Mouse (Mus musculus) myocyte (in vitro differentiated cells): ENCODE measurements around the gene Defb29.

Source experiments
- CEBPB ChIP-seq: IDR thresholded peaks from 2 replicates; pipeline ENCODE4 v1.6.1; 2011; ENCODE audit warnings: mild to moderate bottlenecking, moderate library complexity; ENCODE audit not compliant: poor library complexity, insufficient read depth, severe bottlenecking
- E2F4 ChIP-seq: IDR thresholded peaks from one replicate; pipeline ENCODE4 v1.6.1; 2011; ENCODE audit warnings: mild to moderate bottlenecking, control low read depth, moderate library complexity; ENCODE audit not compliant: insufficient read depth
- MAX ChIP-seq: IDR thresholded peaks from one replicate; pipeline ENCODE4 v1.6.1; 2011; ENCODE audit warnings: low read depth, mild to moderate bottlenecking, control low read depth
- MYOD1 ChIP-seq, 3 experiments: IDR thresholded peaks; one replicate each; pipeline ENCODE4 v1.6.1; 2011; ENCODE audit warnings: control low read depth in 2 of 3, low read depth in 2 of 3, mild to moderate bottlenecking in 2 of 3, moderate library complexity in 1 of 3; ENCODE audit not compliant: insufficient read length in 2 of 3, control insufficient read depth in 1 of 3
- POLR2A ChIP-seq: IDR thresholded peaks from one replicate; pipeline ENCODE4 v1.6.1; 2011; ENCODE audit warnings: low read depth, mild to moderate bottlenecking, control low read depth, moderate library complexity; ENCODE audit not compliant: insufficient read length
- USF1 ChIP-seq: IDR thresholded peaks from one replicate; pipeline ENCODE4 v1.6.1; 2011; ENCODE audit warnings: low read depth, mild to moderate bottlenecking, control low read depth, moderate library complexity

DNA sequence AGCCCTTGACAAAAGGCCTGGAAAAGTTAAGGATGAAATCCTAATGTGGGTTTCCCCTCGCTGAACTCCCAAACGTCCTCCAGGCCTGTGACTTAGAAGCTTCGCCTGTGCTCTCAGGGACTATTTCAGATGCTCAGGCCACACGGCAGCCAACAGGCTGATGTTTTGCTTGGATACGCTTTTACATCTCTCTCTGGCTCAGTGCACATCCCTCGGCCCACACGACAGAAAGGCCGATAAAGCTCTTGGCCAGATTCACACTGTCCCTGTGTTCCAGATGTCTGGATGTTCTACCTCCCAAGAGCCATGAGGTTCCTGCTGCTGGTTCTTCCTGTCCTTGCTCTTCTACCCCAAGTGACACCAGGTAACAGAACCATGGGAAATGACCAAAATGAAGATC is 33.6 kb upstream of the Defb29 start:
- TF ChIP-seq USF1 (no peak), MAX (no peak), E2F4 (no peak), POLR2A (no peak), CEBPB (no peak), MYOD1 (IDR thresholded peaks at IDR 0.05; ENCODE audit: control insufficient read depth in 1 of 3, insufficient read length in 2 of 3, low read depth in 2 of 3) (no peak)
